Mouse (Mus musculus) olfactory bulb, adult 2 months (tissue): Measurements from ENCODE around the gene Gm2696.

Source experiments
- CTCF ChIP-seq: fragments of 200-500 bp; IDR thresholded peaks from 2 replicates; pipeline ENCODE4 v1.5.1; 2012; ENCODE audit warnings: low read depth, mild to moderate bottlenecking, low read length, moderate library complexity; ENCODE audit not compliant: insufficient read depth
- POLR2A ChIP-seq: fragments of 200-500 bp; IDR thresholded peaks from 2 replicates; pipeline ENCODE4 v1.6.1; 2012; ENCODE audit warnings: mild to moderate bottlenecking, low read depth, low read length, moderate library complexity; ENCODE audit not compliant: insufficient read depth

DNA sequence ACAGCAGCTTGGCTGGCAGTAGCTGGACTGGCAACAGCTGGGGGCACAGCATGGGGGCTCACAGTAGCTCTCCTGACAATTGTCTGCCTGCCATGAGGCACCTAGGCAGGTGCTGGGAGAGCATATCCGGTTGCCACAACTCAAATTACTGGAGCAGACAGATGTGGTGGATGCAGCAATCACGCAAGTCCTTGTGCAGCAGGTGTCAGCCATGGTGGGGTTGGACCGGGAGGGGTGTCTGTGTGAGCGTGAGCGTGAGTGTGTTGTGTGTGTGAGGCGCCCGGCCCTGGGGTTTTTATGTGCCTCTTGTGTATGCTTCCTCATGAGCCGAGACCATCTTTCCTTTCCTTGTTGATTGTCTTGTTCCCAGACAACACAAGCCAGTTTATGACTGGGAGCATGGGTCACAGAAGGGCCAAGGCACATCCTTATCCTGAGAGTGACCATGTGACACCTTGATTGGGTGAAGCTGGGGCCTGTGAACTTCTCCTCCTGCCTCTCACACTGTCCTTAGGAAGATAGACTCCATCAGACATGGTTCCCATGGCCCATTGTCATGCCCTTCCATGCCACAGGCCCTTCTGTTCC is 15.5 kb upstream of the Gm2696 start, which contains the start of gene Gm19668:
- TF ChIP-seq POLR2A, result no peak
- TF ChIP-seq CTCF, result no peak
